Mouse (Mus musculus) MEL (cell line): Measurements from ENCODE around the gene Rxrb. TPM values are rescaled to one million over a fixed set of nuclear protein-coding genes. Genes with fewer than 3 reads are reported as not detected.
A peak's percentile ranks its signal among the peaks of the same experiment; 100 is the strongest.

Experiments
- DNase-seq: peaks from one replicate; pipeline ENCODE4 v3.0.0; 2011; ENCODE audit warnings: low read depth, low spot score
- H3K27ac ChIP-seq: 2 replicates; pipeline ENCODE4 v1.5.1; 2012; ENCODE audit warnings: low read depth, mild to moderate bottlenecking, control low read depth, low read length, moderate library complexity; ENCODE audit not compliant: control insufficient read depth
- H3K27me3 ChIP-seq, 2 experiments: fragments of 150-350 bp in 1 of 2; sonication (generic) in 1 of 2; 2 replicates each; pipeline ENCODE4 v1.6.1; 2012; ENCODE audit warnings: low read length in 2 of 2, mild to moderate bottlenecking in 2 of 2, improper control_type of control experiment in 1 of 2, moderate library complexity in 1 of 2; ENCODE audit not compliant: insufficient read depth in 2 of 2, control insufficient read depth in 1 of 2
- H3K36me3 ChIP-seq, 2 experiments: 2 replicates each; pipeline ENCODE4 v1.6.1; 2012 to 2014; ENCODE audit warnings: low read length in 2 of 2, improper control_type of control experiment in 1 of 2, inconsistent platforms in 1 of 2, mild to moderate bottlenecking in 1 of 2; ENCODE audit not compliant: insufficient read depth in 2 of 2, control insufficient read depth in 1 of 2
- H3K4me1 ChIP-seq, 2 experiments: fragments of 150-350 bp in 1 of 2; sonication (generic) in 1 of 2; 2 replicates each; pipeline ENCODE4 v1.6.1; 2012; ENCODE audit warnings: low read length in 2 of 2, improper control_type of control experiment in 1 of 2, mild to moderate bottlenecking in 1 of 2; ENCODE audit not compliant: insufficient read depth in 2 of 2, control insufficient read depth in 1 of 2
- H3K4me3 ChIP-seq, 2 experiments: fragments of 150-350 bp in 1 of 2; sonication (generic) in 1 of 2; 2 replicates each; pipeline ENCODE4 v1.5.1; 2012; ENCODE audit warnings: low read depth in 2 of 2, low read length in 2 of 2, mild to moderate bottlenecking in 2 of 2, moderate library complexity in 2 of 2, control low read depth in 1 of 2, improper control_type of control experiment in 1 of 2; ENCODE audit not compliant: control insufficient read depth in 1 of 2, insufficient read depth in 1 of 2
- H3K79me2 ChIP-seq: 2 replicates; pipeline ENCODE4 v1.6.1; 2012; ENCODE audit warnings: mild to moderate bottlenecking, low read length, moderate library complexity; ENCODE audit not compliant: control insufficient read depth, poor library complexity, insufficient read depth
- H3K9ac ChIP-seq: 2 replicates; pipeline ENCODE4 v1.6.1; 2012; ENCODE audit warnings: low read depth, mild to moderate bottlenecking, control low read depth, low read length, moderate library complexity; ENCODE audit not compliant: control insufficient read depth, poor library complexity, severe bottlenecking
- H3K9me3 ChIP-seq: fragments of 150-350 bp; sonication (generic); replicated peaks from 2 replicates; pipeline ENCODE4 v1.6.1; 2012; ENCODE audit warnings: mild to moderate bottlenecking, low read length, improper control_type of control experiment, moderate library complexity; ENCODE audit not compliant: insufficient read depth
- BHLHE40 ChIP-seq: IDR thresholded peaks from 2 replicates; pipeline ENCODE4 v1.6.1; 2012; ENCODE audit warnings: low read depth, mild to moderate bottlenecking, inconsistent platforms, low read length, improper control_type of control experiment, borderline replicate concordance
- CHD1 ChIP-seq: IDR thresholded peaks from 2 replicates; pipeline ENCODE4 v1.6.1; 2012; ENCODE audit warnings: low read depth, mild to moderate bottlenecking, inconsistent platforms, low read length, improper control_type of control experiment
- CHD2 ChIP-seq: IDR thresholded peaks from 2 replicates; pipeline ENCODE4 v1.6.1; 2011; ENCODE audit warnings: low read length, improper control_type of control experiment
- CTCF ChIP-seq, 3 experiments: IDR thresholded peaks in 2 of 3; conservative IDR thresholded peaks in 1 of 3; 2 replicates each; pipeline ENCODE4 v1.5.1; 2011 to 2012; ENCODE audit warnings: low read length in 3 of 3, low read depth in 2 of 3, mild to moderate bottlenecking in 2 of 3, improper control_type of control experiment in 1 of 3, inconsistent platforms in 1 of 3, mixed read lengths in 1 of 3, moderate library complexity in 1 of 3; ENCODE audit not compliant: control insufficient read depth in 1 of 3, insufficient read depth in 1 of 3, poor library complexity in 1 of 3, severe bottlenecking in 1 of 3
- E2F4 ChIP-seq: IDR thresholded peaks from 2 replicates; pipeline ENCODE4 v1.6.1; 2011; ENCODE audit warnings: low read depth, low read length, improper control_type of control experiment, borderline replicate concordance
- EP300 ChIP-seq, 2 experiments: IDR thresholded peaks; 2 replicates each; pipeline ENCODE4 v1.6.1; 2011; ENCODE audit warnings: improper control_type of control experiment in 2 of 2, low read length in 2 of 2, low read depth in 1 of 2, mild to moderate bottlenecking in 1 of 2
- ETS1 ChIP-seq: IDR thresholded peaks from 2 replicates; pipeline ENCODE4 v1.6.1; 2012; ENCODE audit warnings: low read depth, mild to moderate bottlenecking, inconsistent platforms, low read length, improper control_type of control experiment, moderate library complexity
- GABPA ChIP-seq: IDR thresholded peaks from 2 replicates; pipeline ENCODE4 v1.6.1; 2012; ENCODE audit warnings: low read depth, mild to moderate bottlenecking, inconsistent platforms, low read length, improper control_type of control experiment, moderate library complexity
- GATA1 ChIP-seq: IDR thresholded peaks from 2 replicates; pipeline ENCODE4 v1.6.1; 2011; ENCODE audit warnings: low read depth, low read length, improper control_type of control experiment
- HCFC1 ChIP-seq: IDR thresholded peaks from 2 replicates; pipeline ENCODE4 v1.6.1; 2012; ENCODE audit warnings: low read depth, mild to moderate bottlenecking, inconsistent platforms, low read length, improper control_type of control experiment, moderate library complexity
- KAT2A ChIP-seq: conservative IDR thresholded peaks from 2 replicates; pipeline ENCODE4 v1.6.1; 2012; ENCODE audit warnings: low read depth, low read length, improper control_type of control experiment, inconsistent platforms
- MAFK ChIP-seq: IDR thresholded peaks from 2 replicates; pipeline ENCODE4 v1.6.1; 2011; ENCODE audit warnings: low read depth, mild to moderate bottlenecking, low read length, improper control_type of control experiment, borderline replicate concordance
- MAX ChIP-seq: IDR thresholded peaks from 2 replicates; pipeline ENCODE4 v1.6.1; 2011; ENCODE audit warnings: low read length, improper control_type of control experiment
- MEF2A ChIP-seq: IDR thresholded peaks from 2 replicates; pipeline ENCODE4 v1.6.1; 2014; ENCODE audit warnings: low read depth, mild to moderate bottlenecking, inconsistent platforms, low read length, improper control_type of control experiment; ENCODE audit not compliant: poor library complexity, insufficient replicate concordance, severe bottlenecking; ENCODE audit errors: extremely low read depth
- MXI1 ChIP-seq: IDR thresholded peaks from 2 replicates; pipeline ENCODE4 v1.6.1; 2011; ENCODE audit warnings: mild to moderate bottlenecking, low read depth, low read length, improper control_type of control experiment
- MYC ChIP-seq: IDR thresholded peaks from 2 replicates; pipeline ENCODE4 v1.6.1; 2011; ENCODE audit warnings: low read depth, mild to moderate bottlenecking, low read length, improper control_type of control experiment, moderate library complexity
- NELFE ChIP-seq: IDR thresholded peaks from 2 replicates; pipeline ENCODE4 v1.6.1; 2011; ENCODE audit warnings: low read depth, low read length, improper control_type of control experiment
- POLR2A ChIP-seq, 2 experiments: IDR thresholded peaks; 2 replicates each; pipeline ENCODE4 v1.6.1; 2011 to 2012; ENCODE audit warnings: low read length in 2 of 2, mild to moderate bottlenecking in 2 of 2, control low read depth in 1 of 2, improper control_type of control experiment in 1 of 2, low read depth in 1 of 2, moderate library complexity in 1 of 2; ENCODE audit not compliant: control insufficient read depth in 1 of 2, insufficient read depth in 1 of 2, poor library complexity in 1 of 2
- POLR2AphosphoS2 ChIP-seq: IDR thresholded peaks from 2 replicates; pipeline ENCODE4 v1.6.1; 2011; ENCODE audit warnings: low read length, improper control_type of control experiment
- POLR2AphosphoS5 ChIP-seq: IDR thresholded peaks from 2 replicates; pipeline ENCODE4 v1.6.1; 2012; ENCODE audit warnings: low read depth, borderline replicate concordance, mild to moderate bottlenecking, inconsistent platforms, low read length, moderate library complexity, mixed read lengths
- RCOR1 ChIP-seq: IDR thresholded peaks from 2 replicates; pipeline ENCODE4 v1.6.1; 2012; ENCODE audit warnings: low read depth, mild to moderate bottlenecking, inconsistent platforms, low read length, improper control_type of control experiment
- SIN3A ChIP-seq: IDR thresholded peaks from 2 replicates; pipeline ENCODE4 v1.6.1; 2012; ENCODE audit warnings: low read length, improper control_type of control experiment, inconsistent platforms
- SMC3 ChIP-seq: IDR thresholded peaks from 2 replicates; pipeline ENCODE4 v1.6.1; 2011; ENCODE audit warnings: low read depth, low read length, improper control_type of control experiment
- TBP ChIP-seq: IDR thresholded peaks from 2 replicates; pipeline ENCODE4 v1.8.0; 2011; ENCODE audit warnings: low read depth, low read length, improper control_type of control experiment
- TCF12 ChIP-seq: IDR thresholded peaks from 2 replicates; pipeline ENCODE4 v1.6.1; 2014; ENCODE audit warnings: low read depth, mild to moderate bottlenecking, inconsistent platforms, low read length, improper control_type of control experiment, moderate library complexity
- UBTF ChIP-seq: IDR thresholded peaks from 2 replicates; pipeline ENCODE4 v1.6.1; 2012; ENCODE audit warnings: low read depth, mild to moderate bottlenecking, inconsistent platforms, low read length, improper control_type of control experiment, moderate library complexity, borderline replicate concordance; ENCODE audit not compliant: insufficient read depth
- USF1 ChIP-seq: IDR thresholded peaks from 2 replicates; pipeline ENCODE4 v1.6.1; 2014; ENCODE audit warnings: low read depth, mild to moderate bottlenecking, inconsistent platforms, low read length, improper control_type of control experiment, moderate library complexity
- USF2 ChIP-seq, 2 experiments: IDR thresholded peaks; 2 replicates each; pipeline ENCODE4 v1.6.1; 2011 to 2012; ENCODE audit warnings: improper control_type of control experiment in 2 of 2, low read length in 2 of 2, borderline replicate concordance in 1 of 2, inconsistent platforms in 1 of 2, low read depth in 1 of 2, mild to moderate bottlenecking in 1 of 2; ENCODE audit not compliant: insufficient read depth in 1 of 2
- ZC3H11A ChIP-seq: IDR thresholded peaks from 2 replicates; pipeline ENCODE4 v1.6.1; 2012; ENCODE audit warnings: low read depth, mild to moderate bottlenecking, inconsistent platforms, low read length, improper control_type of control experiment
- ZMIZ1 ChIP-seq: IDR thresholded peaks from 2 replicates; pipeline ENCODE4 v1.6.1; 2012; ENCODE audit warnings: low read depth, mild to moderate bottlenecking, inconsistent platforms, low read length, improper control_type of control experiment, moderate library complexity
- polyA plus RNA-seq, 2 experiments: library from polyadenylated mRNA; stranded (reverse) in 1 of 2; unstranded in 1 of 2; fragments of >175 nt in 1 of 2; fragments of >200 nt in 1 of 2; gene quantifications; 2 replicates each; pipeline versions ENCODE4 v1.2.1 to v1.2.4; 2012; ENCODE audit warnings: low replicate concordance in 2 of 2, low read depth in 1 of 2; ENCODE audit not compliant: insufficient read length in 2 of 2, insufficient read depth in 1 of 2, missing spikeins in 1 of 2
- total RNA-seq: library from RNA; depleted of rRNA; stranded (reverse); fragments of 300-350 nt; gene quantifications from 2 replicates; pipeline ENCODE4 v1.2.3, GENCODE M21; 2012

Gene Rxrb
- total and polyA plus RNA-seq, 3 experiments, result 37.6 to 63.4 TPM; not detected in 1

GRCm38 (mm10) chr17:34030861-34031326 lies 718 bp upstream of the Rxrb start:
- peak overlapping the region; percentile 54 to 90 for H3K4me3 ChIP-seq
- TF ChIP-seq EP300 (IDR thresholded peaks at IDR 0.05; ENCODE audit: low read depth in 1 of 2, low read length in 2 of 2) (no peak), POLR2A (IDR thresholded peaks at IDR 0.05; ENCODE audit: control insufficient read depth in 1 of 2, insufficient read depth in 1 of 2, low read depth in 1 of 2, low read length in 2 of 2, poor library complexity in 1 of 2) (no peak), ZC3H11A (no peak), CHD2 (no peak), POLR2AphosphoS2 (no peak), SMC3 (no peak), POLR2AphosphoS5 (no peak), SIN3A (no peak), USF2 (IDR thresholded peaks at IDR 0.05; ENCODE audit: borderline replicate concordance in 1 of 2, insufficient read depth in 1 of 2, low read depth in 1 of 2, low read length in 2 of 2) (no peak), BHLHE40 (no peak), UBTF (no peak), MYC (no peak), MAX (no peak), CHD1 (no peak), HCFC1 (no peak)
- peaks cover 4 to 15% of the 10 kb centered on the region in 2 experiments; a peak in 3 of 4 replicates for H3K36me3 ChIP-seq
- no peaks in the 10 kb centered on the region for H3K27me3 ChIP-seq
- peaks cover 43% of the 10 kb centered on the region for H3K79me2 ChIP-seq
- H3K4me1 ChIP-seq, result peaks cover 2 to 35% of the 10 kb centered on the region in 2 experiments; a peak in 3 of 4 replicates
- peak overlapping the region; percentile 99 for H3K9ac ChIP-seq
- no peaks in the 10 kb centered on the region for H3K9me3 ChIP-seq
- no peak for DNase-seq
- H3K27ac ChIP-seq, result peak overlapping the region; percentile 83

GRCm38 (mm10) chr17:34032174-34032632 lies 591 bp downstream of the Rxrb start:
- peak; percentile 83 for DNase-seq
- Histone ChIP-seq H3K27me3 (no peaks in the 10 kb centered on the region), H3K27ac (peak overlapping the region; percentile 75), H3K4me3 (peak overlapping the region; percentile 90 to 100), H3K36me3 (peaks cover 4 to 14% of the 10 kb centered on the region in 2 experiments; a peak in 3 of 4 replicates), H3K79me2 (peaks cover 43% of the 10 kb centered on the region), H3K9ac (peak overlapping the region; percentile 99), H3K9me3 (no peaks in the 10 kb centered on the region), H3K4me1 (peaks cover 2 to 26% of the 10 kb centered on the region in 2 experiments; a peak in 3 of 4 replicates)
- TF ChIP-seq ETS1 (no peak), SMC3 (no peak), TBP (peak; percentile 61), USF1 (no peak; the same call in 1 of the 2 replicates), MAX (peak; percentile 88), EP300 (IDR thresholded peaks at IDR 0.05; ENCODE audit: low read depth in 1 of 2, low read length in 2 of 2) (0 out of 4 replicates have a peak, but pooled peaks of 1 of the 2 experiments have one; percentile 4), CTCF (IDR thresholded peaks at IDR 0.05 in 2 of 3, conservative IDR thresholded peaks at IDR 0.05 in 1 of 3; ENCODE audit: control insufficient read depth in 1 of 3, insufficient read depth in 1 of 3, low read depth in 2 of 3, low read length in 3 of 3, poor library complexity in 1 of 3, severe bottlenecking in 1 of 3) (no peak), MAFK (no peak), HCFC1 (no peak), USF2 (IDR thresholded peaks at IDR 0.05; ENCODE audit: borderline replicate concordance in 1 of 2, insufficient read depth in 1 of 2, low read depth in 1 of 2, low read length in 2 of 2) (no peak), SIN3A (peak; percentile 66), MXI1 (peak; percentile 88), RCOR1 (no peak), NELFE (peak; percentile 74), TCF12 (peak; percentile 46; the same call in 1 of the 2 replicates), MEF2A (no peak), MYC (peak; percentile 96), ZMIZ1 (no peak), KAT2A (no peak; the same call in 1 of the 2 replicates), E2F4 (0 out of 2 replicates have a peak, but pooled peaks have one; percentile 14), GABPA (no peak), GATA1 (no peak), UBTF (no peak)
